Mouse (Mus musculus): ENCODE results near the gene Gm43518. TPM values are rescaled to one million over a fixed set of nuclear protein-coding genes. Genes with fewer than 3 reads are reported as not detected.

The Gm43518 gene
- polyA plus RNA-seq, 1 experiment from 2014 or later, result 2.4 TPM

DNA sequence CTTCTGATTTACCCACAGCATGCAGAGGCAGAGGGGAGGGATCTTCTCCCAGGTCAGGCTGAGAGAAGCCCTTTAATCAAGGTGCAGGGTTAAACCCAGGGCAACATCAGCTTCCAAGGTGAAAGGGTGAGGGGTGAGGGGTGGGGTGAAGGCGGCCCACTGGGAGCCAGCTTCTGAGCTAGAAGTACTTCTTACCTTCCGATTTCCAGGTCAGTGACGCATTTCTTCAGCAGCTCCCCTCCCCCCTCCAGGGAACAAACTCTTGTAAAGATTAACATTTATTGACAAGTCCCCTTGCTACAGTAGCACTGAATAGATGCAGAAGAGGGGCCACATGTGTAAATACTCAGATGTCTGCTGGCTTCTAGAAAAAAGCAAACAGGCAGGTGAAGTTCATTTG is 50.0 kb downstream of the Gm43518 start:
- Histone ChIP-seq H3K36me3 (ENCODE audit: control insufficient read depth, insufficient read depth, low read length) (no peaks in the 10 kb centered on the region), H3K27ac (ENCODE audit: low read depth, low read length) (no peak overlapping the region), H3K9ac (ENCODE audit: low read depth, low read length) (no peak overlapping the region), H3K9me3 (ENCODE audit: control insufficient read depth, low read length) (no peaks in the 10 kb centered on the region), H3K4me3 (ENCODE audit: low read depth, low read length) (no peak overlapping the region), H3K4me2 (replicated peaks; ENCODE audit: low read depth, low read length) (no peak overlapping the region), H3K4me1 (replicated peaks; ENCODE audit: control insufficient read depth, insufficient read depth, low read length) (peaks cover 3% of the 10 kb centered on the region), H3K27me3 (ENCODE audit: control insufficient read depth, insufficient read depth, low read length) (peaks cover 8% of the 10 kb centered on the region; the same call in 1 of the 2 replicates)
- no peak for ATAC-seq (ENCODE audit: low FRiP score)
- 41% methylated on average over 3 of the region's 3 CpGs for WGBS
- DNase-seq (ENCODE audit: low spot score), result no peak

DNA sequence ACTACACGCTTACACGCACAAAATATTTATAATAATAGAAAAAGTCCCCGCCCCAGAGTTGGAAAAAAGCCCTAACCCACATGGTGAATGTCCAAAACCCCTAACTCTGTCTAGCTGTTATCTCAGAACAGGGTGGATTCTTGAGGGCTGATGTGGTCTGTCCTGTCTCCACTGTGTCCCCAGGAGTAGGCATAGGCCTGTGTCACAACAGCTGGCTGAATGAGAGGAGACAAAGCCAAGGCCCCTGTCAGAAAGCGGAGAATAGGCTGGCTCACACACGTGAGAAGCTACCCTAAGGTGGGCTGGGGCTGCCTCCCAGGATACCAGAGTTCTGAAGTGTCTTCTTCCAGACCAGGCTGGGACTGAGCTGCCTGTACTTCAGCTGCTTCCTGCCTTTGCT is 50.9 kb downstream of the Gm43518 start:
- no peak overlapping the region for H3K9ac ChIP-seq (ENCODE audit: low read depth, low read length)
- ATAC-seq (ENCODE audit: low FRiP score), result no peak
- 79% methylated on average over 5 of the region's 5 CpGs for WGBS
- peaks cover 8% of the 10 kb centered on the region; the same call in 1 of the 2 replicates for H3K27me3 ChIP-seq (ENCODE audit: control insufficient read depth, insufficient read depth, low read length)
- H3K4me2 ChIP-seq (replicated peaks; ENCODE audit: low read depth, low read length), result no peak overlapping the region
- no peak overlapping the region for H3K27ac ChIP-seq (ENCODE audit: low read depth, low read length)
- H3K9me3 ChIP-seq (ENCODE audit: control insufficient read depth, low read length), result no peaks in the 10 kb centered on the region
- no peaks in the 10 kb centered on the region for H3K36me3 ChIP-seq (ENCODE audit: control insufficient read depth, insufficient read depth, low read length)
- H3K4me1 ChIP-seq (replicated peaks; ENCODE audit: control insufficient read depth, insufficient read depth, low read length), result peaks cover 3% of the 10 kb centered on the region
- H3K4me3 ChIP-seq (ENCODE audit: low read depth, low read length), result no peak overlapping the region
- no peak for DNase-seq (ENCODE audit: low spot score)

DNA sequence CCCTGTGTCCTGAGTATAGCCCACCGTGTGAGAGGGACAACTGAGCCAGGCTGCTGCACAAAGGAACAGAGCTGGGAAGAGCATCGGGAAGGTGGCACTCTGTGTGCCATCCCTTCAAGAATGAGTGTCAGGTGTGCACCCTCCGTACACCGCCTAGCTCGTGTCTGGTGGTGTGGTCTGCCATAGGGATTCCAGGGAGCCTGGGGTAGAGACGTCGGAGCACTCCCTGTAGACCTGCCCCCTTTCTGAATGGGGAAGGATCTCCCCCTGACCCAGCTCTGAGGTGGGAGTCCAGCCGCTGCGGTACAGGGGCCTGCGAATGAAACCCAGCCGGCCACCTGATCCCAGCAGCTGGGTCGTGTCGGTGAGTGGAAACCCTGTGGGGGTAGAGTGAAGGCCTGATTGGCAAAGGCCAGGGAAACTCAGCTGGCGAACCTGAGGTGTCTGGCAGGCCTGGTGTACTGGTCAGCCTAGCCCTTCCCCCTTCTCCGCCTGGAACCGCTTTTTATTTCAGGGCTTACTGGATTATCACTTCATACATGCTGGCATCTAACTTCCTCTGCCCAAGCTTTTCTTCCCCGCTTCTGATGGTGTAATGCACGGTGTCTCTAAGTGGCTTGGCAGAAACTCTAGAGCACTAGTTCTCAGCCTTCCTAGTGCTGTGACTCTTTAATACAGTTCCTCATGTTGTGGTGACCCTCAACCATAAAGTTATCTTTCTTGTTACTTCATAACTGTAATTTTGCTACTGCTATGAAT is 52.2 kb downstream of the Gm43518 start:
- H3K4me1 ChIP-seq (replicated peaks; ENCODE audit: control insufficient read depth, insufficient read depth, low read length), result peaks cover 3% of the 10 kb centered on the region
- 68% methylated on average over 18 of the region's 18 CpGs for WGBS

DNA sequence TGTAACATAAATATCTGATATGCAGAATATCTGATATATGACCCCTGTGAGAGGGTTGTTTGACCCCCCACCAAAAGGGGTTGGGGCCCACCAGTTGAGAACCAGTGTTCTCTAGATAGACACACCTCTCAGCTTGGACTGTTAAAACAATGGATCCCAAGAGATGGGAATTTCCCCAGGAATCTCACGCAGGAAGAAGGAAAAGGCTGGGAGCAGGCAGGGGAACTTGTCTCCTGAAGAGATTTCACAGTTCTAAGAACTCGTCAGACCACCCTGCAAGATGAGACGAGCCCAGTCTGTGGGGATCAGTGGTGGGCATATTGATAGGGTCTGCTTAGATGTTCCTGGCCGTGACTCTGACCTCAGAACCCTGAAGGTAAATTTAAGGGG is 52.8 kb downstream of the Gm43518 start:
- H3K27ac ChIP-seq (ENCODE audit: low read depth, low read length), result no peak overlapping the region
- H3K36me3 ChIP-seq (ENCODE audit: control insufficient read depth, insufficient read depth, low read length), result no peaks in the 10 kb centered on the region
- no peak overlapping the region for H3K9ac ChIP-seq (ENCODE audit: low read depth, low read length)
- H3K4me3 ChIP-seq (ENCODE audit: low read depth, low read length), result no peak overlapping the region
- peaks cover 6% of the 10 kb centered on the region for H3K27me3 ChIP-seq (ENCODE audit: control insufficient read depth, insufficient read depth, low read length)
- no peak overlapping the region for H3K4me2 ChIP-seq (replicated peaks; ENCODE audit: low read depth, low read length)
- no peak for DNase-seq (ENCODE audit: low spot score)
- 62% methylated on average over 4 of the region's 4 CpGs for WGBS
- ATAC-seq (ENCODE audit: low FRiP score), result no peak
- no peaks in the 10 kb centered on the region; the same call in 1 of the 2 replicates for H3K4me1 ChIP-seq (replicated peaks; ENCODE audit: control insufficient read depth, insufficient read depth, low read length)
- no peaks in the 10 kb centered on the region for H3K9me3 ChIP-seq (ENCODE audit: control insufficient read depth, low read length)

More for the DNA sequence above, 52.2 kb downstream of the Gm43518 start:
- H3K27ac ChIP-seq (ENCODE audit: low read depth, low read length), result no peak overlapping the region
- DNase-seq (ENCODE audit: low spot score), result no peak
- H3K9ac ChIP-seq (ENCODE audit: low read depth, low read length), result no peak overlapping the region
- no peaks in the 10 kb centered on the region for H3K9me3 ChIP-seq (ENCODE audit: control insufficient read depth, low read length)
- no peak overlapping the region for H3K4me2 ChIP-seq (replicated peaks; ENCODE audit: low read depth, low read length)
- H3K4me3 ChIP-seq (ENCODE audit: low read depth, low read length), result no peak overlapping the region
- no peak for ATAC-seq (ENCODE audit: low FRiP score)
- H3K27me3 ChIP-seq (ENCODE audit: control insufficient read depth, insufficient read depth, low read length), result peaks cover 6% of the 10 kb centered on the region; the same call in 1 of the 2 replicates
- H3K36me3 ChIP-seq (ENCODE audit: control insufficient read depth, insufficient read depth, low read length), result no peaks in the 10 kb centered on the region

DNA sequence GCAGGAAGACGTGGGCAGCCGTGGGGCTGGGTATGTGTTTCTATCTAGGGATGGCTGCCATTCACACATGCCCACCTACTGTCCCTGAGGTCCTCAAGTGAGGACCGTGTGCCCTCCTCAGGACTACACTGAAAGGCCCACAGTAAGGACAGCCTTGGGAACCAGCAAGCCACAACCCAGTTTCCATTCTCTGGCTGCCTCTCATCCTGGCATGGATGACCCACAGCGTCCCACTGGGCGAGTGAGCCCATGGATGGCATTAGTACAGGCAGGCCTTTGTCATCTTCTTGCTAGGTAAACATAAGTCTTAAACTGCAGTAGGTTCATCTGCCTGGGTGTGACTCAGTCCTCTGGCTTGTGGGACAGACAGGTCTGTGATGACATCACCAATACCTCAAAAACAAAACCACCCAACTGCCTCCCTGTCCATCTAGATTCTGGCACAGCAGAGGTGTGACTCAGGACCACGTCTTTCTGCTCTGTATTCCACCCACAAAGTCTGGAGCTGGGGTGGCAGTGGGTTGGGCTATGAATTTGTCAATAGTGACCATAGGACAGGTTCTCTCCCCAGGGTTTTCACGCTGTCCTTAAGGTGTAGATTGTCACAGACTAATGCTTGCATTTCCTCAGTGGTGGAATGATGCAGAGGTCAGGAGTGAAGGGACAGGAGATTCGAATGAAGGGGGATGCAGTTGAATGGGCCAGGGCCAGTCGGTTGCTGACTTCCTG is 53.5 kb downstream of the Gm43518 start:
- no peak overlapping the region for H3K4me2 ChIP-seq (replicated peaks; ENCODE audit: low read depth, low read length)
- DNase-seq (ENCODE audit: low spot score), result no peak

DNA sequence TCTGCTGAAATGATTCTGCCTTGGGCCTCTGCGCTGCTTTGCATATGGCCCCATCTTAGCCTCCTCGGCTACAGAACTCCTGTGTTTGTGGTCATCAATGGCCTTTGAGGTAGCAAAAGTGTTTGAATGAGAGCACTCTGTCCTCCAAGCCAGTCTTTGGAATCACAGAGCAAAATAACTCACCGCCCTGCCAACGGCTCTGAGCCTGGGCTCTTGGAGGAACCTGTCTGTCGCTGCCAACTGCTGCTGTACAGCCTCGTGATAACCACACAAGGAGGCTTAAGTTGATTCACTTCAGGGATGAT is 54.0 kb downstream of the Gm43518 start:
- WGBS, result 88% methylated on average over 6 of the region's 6 CpGs
- no peak for ATAC-seq (ENCODE audit: low FRiP score)
- Histone ChIP-seq H3K9me3 (ENCODE audit: control insufficient read depth, low read length) (no peaks in the 10 kb centered on the region), H3K4me3 (ENCODE audit: low read depth, low read length) (no peak overlapping the region), H3K9ac (ENCODE audit: low read depth, low read length) (no peak overlapping the region), H3K4me1 (replicated peaks; ENCODE audit: control insufficient read depth, insufficient read depth, low read length) (no peaks in the 10 kb centered on the region; the same call in 1 of the 2 replicates), H3K36me3 (ENCODE audit: control insufficient read depth, insufficient read depth, low read length) (no peaks in the 10 kb centered on the region), H3K4me2 (replicated peaks; ENCODE audit: low read depth, low read length) (no peak overlapping the region), H3K27me3 (ENCODE audit: control insufficient read depth, insufficient read depth, low read length) (peaks cover 6% of the 10 kb centered on the region), H3K27ac (ENCODE audit: low read depth, low read length) (no peak overlapping the region)
- DNase-seq (ENCODE audit: low spot score), result no peak

More for the DNA sequence above, 53.5 kb downstream of the Gm43518 start:
- H3K4me1 ChIP-seq (replicated peaks; ENCODE audit: control insufficient read depth, insufficient read depth, low read length), result no peaks in the 10 kb centered on the region; the same call in 1 of the 2 replicates
- 86% methylated on average over 9 of the region's 9 CpGs for WGBS
- no peaks in the 10 kb centered on the region for H3K36me3 ChIP-seq (ENCODE audit: control insufficient read depth, insufficient read depth, low read length)
- ATAC-seq (ENCODE audit: low FRiP score), result no peak
- no peak overlapping the region for H3K27ac ChIP-seq (ENCODE audit: low read depth, low read length)
- no peaks in the 10 kb centered on the region for H3K9me3 ChIP-seq (ENCODE audit: control insufficient read depth, low read length)
- peaks cover 8% of the 10 kb centered on the region for H3K27me3 ChIP-seq (ENCODE audit: control insufficient read depth, insufficient read depth, low read length)
- no peak overlapping the region for H3K4me3 ChIP-seq (ENCODE audit: low read depth, low read length)
- no peak overlapping the region for H3K9ac ChIP-seq (ENCODE audit: low read depth, low read length)

DNA sequence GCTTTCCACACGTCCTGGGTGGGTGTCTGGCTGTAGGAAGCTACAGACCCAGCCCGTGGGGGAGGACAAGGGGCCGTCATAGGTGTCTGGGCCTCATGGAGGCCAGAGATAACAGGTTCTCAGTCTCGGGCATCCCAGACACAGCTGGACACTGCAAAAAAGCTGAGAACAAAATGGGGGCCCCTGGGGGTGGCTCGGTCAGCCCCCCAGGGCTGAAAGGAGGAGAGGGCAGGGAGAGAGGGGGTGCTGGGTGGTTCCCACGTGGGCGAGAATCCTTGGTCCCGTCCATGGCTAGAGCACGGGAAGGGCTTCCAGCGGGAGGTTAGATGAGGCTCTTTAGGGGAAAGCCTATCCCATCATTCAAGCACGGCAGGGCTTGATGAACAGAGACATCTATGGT is 55.6 kb downstream of the Gm43518 start:
- Histone ChIP-seq H3K9me3 (ENCODE audit: control insufficient read depth, low read length) (no peaks in the 10 kb centered on the region), H3K9ac (ENCODE audit: low read depth, low read length) (no peak overlapping the region), H3K4me3 (ENCODE audit: low read depth, low read length) (no peak overlapping the region), H3K36me3 (ENCODE audit: control insufficient read depth, insufficient read depth, low read length) (no peaks in the 10 kb centered on the region), H3K4me1 (replicated peaks; ENCODE audit: control insufficient read depth, insufficient read depth, low read length) (no peaks in the 10 kb centered on the region), H3K27me3 (ENCODE audit: control insufficient read depth, insufficient read depth, low read length) (peaks cover 7% of the 10 kb centered on the region; the same call in 1 of the 2 replicates), H3K4me2 (replicated peaks; ENCODE audit: low read depth, low read length) (no peak overlapping the region), H3K27ac (ENCODE audit: low read depth, low read length) (no peak overlapping the region)
- 79% methylated on average over 11 of the region's 11 CpGs for WGBS
- DNase-seq (ENCODE audit: low spot score) (no peak), ATAC-seq (ENCODE audit: low FRiP score) (no peak)

DNA sequence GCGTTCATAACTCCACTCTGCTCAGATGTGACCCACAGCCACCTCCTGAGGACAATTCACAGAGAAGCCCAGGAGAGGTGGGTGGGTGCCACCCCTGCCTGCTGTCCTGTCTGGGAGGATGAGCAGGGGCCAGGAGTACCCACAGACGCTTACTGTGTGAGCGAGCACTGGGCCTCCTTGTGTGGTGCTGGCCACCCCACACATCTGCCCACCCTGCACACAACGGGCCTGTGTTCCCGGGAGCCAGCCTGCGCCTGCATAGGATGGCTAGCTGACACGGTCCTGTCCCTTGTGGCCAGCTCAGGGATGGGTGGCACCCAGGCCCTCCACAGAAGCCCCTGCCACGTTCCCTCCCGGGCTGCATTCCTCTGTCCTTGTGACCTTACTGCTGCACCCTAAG is 58.2 kb downstream of the Gm43518 start:
- no peak overlapping the region for H3K4me2 ChIP-seq (replicated peaks; ENCODE audit: low read depth, low read length)
- H3K27me3 ChIP-seq (ENCODE audit: control insufficient read depth, insufficient read depth, low read length), result peaks cover 8% of the 10 kb centered on the region; the same call in 1 of the 2 replicates
- H3K4me1 ChIP-seq (replicated peaks; ENCODE audit: control insufficient read depth, insufficient read depth, low read length), result peaks cover 4% of the 10 kb centered on the region; the same call in 1 of the 2 replicates
- H3K4me3 ChIP-seq (ENCODE audit: low read depth, low read length), result no peak overlapping the region
- H3K9ac ChIP-seq (ENCODE audit: low read depth, low read length), result no peak overlapping the region
- WGBS, result 81% methylated on average over 9 of the region's 9 CpGs
- DNase-seq (ENCODE audit: low spot score), result no peak
- no peaks in the 10 kb centered on the region for H3K36me3 ChIP-seq (ENCODE audit: control insufficient read depth, insufficient read depth, low read length)
- no peak for ATAC-seq (ENCODE audit: low FRiP score)
- H3K27ac ChIP-seq (ENCODE audit: low read depth, low read length), result no peak overlapping the region
- H3K9me3 ChIP-seq (ENCODE audit: control insufficient read depth, low read length), result no peaks in the 10 kb centered on the region
